Mouse (Mus musculus): ENCODE measurements around the gene Ogfod2.

The Ogfod2 gene

DNA sequence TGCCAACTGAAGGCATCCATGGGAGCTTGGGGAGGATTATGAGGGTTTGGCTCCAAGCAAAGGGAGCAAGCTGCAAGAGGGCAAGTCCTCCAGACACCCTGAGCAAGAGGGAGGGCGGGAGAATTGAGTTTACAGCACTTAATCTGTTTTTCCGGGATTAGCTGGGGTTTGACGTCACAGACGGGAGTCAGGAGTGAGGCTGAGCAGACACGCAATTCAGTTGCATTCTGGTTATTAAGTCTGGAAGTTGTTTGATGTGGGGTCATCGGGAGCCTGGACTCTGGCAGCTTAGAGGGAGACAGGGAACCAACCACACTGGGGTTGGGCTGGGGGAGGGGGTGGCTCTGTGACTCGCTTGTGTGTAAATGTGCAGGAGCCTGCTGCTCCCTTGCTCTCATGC lies 47.4 kb downstream of the Ogfod2 start:
- DNase-seq, result no peak

DNA sequence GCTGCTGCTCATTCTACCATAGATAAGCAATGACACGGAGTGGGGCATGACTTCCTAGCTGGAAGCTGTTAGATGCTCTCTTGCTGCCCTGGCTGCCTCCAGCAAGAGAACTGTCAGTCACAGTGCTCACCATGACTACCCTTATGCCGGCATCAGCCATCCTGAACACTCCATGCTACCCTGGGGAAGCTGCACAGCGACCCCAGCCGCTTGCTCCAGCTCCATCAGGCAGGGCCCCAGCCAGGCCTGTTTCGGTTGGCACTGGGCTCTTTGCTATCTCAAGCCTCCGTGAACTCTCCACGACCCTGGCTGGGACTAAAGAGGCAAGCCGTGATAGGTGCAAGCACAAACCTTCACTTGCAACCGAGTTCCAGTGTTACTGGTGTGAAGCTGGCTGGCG lies 49.7 kb downstream of the Ogfod2 start:
- DNase-seq, result no peak

DNA sequence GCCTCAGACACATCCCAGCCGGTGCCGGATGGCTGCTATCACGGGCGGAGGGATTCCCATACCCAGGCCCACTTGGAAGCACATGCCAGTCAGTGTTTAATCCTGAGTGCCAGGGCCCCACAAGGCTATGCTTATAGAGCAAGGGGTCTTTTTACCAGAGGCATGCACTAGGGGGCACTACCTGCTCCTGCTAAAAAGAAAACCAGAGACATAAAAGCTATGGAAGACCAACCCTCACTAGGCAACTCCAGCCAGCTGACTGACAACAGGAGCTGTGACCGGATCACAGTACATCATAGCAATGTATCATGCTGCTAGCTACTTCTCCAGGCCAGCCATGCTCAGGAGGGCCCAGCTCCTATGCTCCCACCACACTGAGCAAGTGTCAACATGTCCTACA lies 50.5 kb downstream of the Ogfod2 start:
- DNase-seq, result peak; percentile 86

DNA sequence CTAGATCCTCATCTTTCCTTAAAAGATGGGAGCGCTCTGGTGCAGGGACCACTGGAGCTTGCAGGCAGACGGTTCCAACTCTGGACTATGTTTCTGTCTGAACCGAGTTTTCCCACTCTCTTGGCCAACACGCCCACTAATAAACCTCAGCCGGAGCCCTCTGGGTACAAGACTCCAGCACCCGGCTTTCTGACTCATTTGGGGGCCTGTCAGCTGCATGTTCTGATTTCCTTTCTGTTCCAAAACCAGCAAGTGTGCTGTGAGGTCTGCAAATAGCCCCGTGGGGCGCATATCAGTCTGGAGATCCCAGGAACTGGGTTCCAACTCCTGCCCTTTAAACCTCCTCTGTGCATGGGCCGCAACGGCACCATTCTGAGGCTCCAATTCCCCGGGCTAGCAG lies 51.3 kb downstream of the Ogfod2 start:
- no peak for DNase-seq
